Mouse (Mus musculus): Measurements from ENCODE around the gene Sin3a. TPM values are rescaled to one million over a fixed set of nuclear protein-coding genes. Genes with fewer than 3 reads are reported as not detected.

The Sin3a gene
- polyA plus RNA-seq, 1 experiment from 2014 or later: 40.8 TPM

- peak overlapping the region; percentile 84 for H3K4me2 ChIP-seq (ENCODE audit: low read length)
- peaks cover 16% of the 10 kb centered on the region for H3K4me1 ChIP-seq (ENCODE audit: control insufficient read depth, insufficient read depth, low read length)
- H3K9me3 ChIP-seq (ENCODE audit: control insufficient read depth, low read length): no peaks in the 10 kb centered on the region
- DNase-seq: peak; percentile 98
- peak; percentile 67 for ATAC-seq (ENCODE audit: low FRiP score, low TSS enrichment)
- no peaks in the 10 kb centered on the region for H3K36me3 ChIP-seq (ENCODE audit: control insufficient read depth, insufficient read depth, low read length)
- H3K4me3 ChIP-seq (replicated peaks; ENCODE audit: low read depth, low read length): peak overlapping the region; percentile 98
- H3K9ac ChIP-seq (replicated peaks; ENCODE audit: low read length): peak overlapping the region; percentile 64
- under 1% methylated on average over 54 of the region's 54 CpGs for WGBS
- peak overlapping the region; percentile 94 for H3K27ac ChIP-seq (replicated peaks; ENCODE audit: low read depth, low read length)
- H3K27me3 ChIP-seq (ENCODE audit: control insufficient read depth, insufficient read depth, low read length): no peaks in the 10 kb centered on the region
Measured at GRCm38 (mm10) chr9:57072989-57073789, 1.3 kb downstream of the Sin3a start.

GRCm38 (mm10) chr9:57073790-57074094 lies 1.9 kb downstream of the Sin3a start:
- ATAC-seq (ENCODE audit: low FRiP score, low TSS enrichment): no peak
- no peaks in the 10 kb centered on the region for H3K27me3 ChIP-seq (ENCODE audit: control insufficient read depth, insufficient read depth, low read length)

GRCm38 (mm10) chr9:57074171-57074821 lies 2.5 kb downstream of the Sin3a start:
- Histone ChIP-seq H3K4me1 (ENCODE audit: control insufficient read depth, insufficient read depth, low read length) (peaks cover 16% of the 10 kb centered on the region), H3K9ac (replicated peaks; ENCODE audit: low read length) (peak overlapping the region; percentile 46), H3K36me3 (ENCODE audit: control insufficient read depth, insufficient read depth, low read length) (no peaks in the 10 kb centered on the region), H3K27ac (replicated peaks; ENCODE audit: low read depth, low read length) (peak overlapping the region; percentile 73; the same call in 1 of the 2 replicates), H3K9me3 (ENCODE audit: control insufficient read depth, low read length) (no peaks in the 10 kb centered on the region), H3K4me3 (replicated peaks; ENCODE audit: low read depth, low read length) (peak overlapping the region; percentile 98), H3K4me2 (ENCODE audit: low read length) (peak overlapping the region; percentile 84), H3K27me3 (ENCODE audit: control insufficient read depth, insufficient read depth, low read length) (no peaks in the 10 kb centered on the region)
- WGBS: 5% methylated on average over 21 of the region's 21 CpGs
- DNase-seq: peak; percentile 27
- ATAC-seq (ENCODE audit: low FRiP score, low TSS enrichment): no peak

More at GRCm38 (mm10) chr9:57073790-57074094, 1.9 kb downstream of the Sin3a start:
- DNase-seq: no peak
- peak overlapping the region; percentile 98 for H3K4me3 ChIP-seq (replicated peaks; ENCODE audit: low read depth, low read length)
- H3K9me3 ChIP-seq (ENCODE audit: control insufficient read depth, low read length): no peaks in the 10 kb centered on the region
- H3K36me3 ChIP-seq (ENCODE audit: control insufficient read depth, insufficient read depth, low read length): no peaks in the 10 kb centered on the region
- under 1% methylated on average over 15 of the region's 15 CpGs for WGBS
- H3K4me1 ChIP-seq (ENCODE audit: control insufficient read depth, insufficient read depth, low read length): peaks cover 16% of the 10 kb centered on the region
- H3K4me2 ChIP-seq (ENCODE audit: low read length): peak overlapping the region; percentile 84
- peak overlapping the region; percentile 73 for H3K27ac ChIP-seq (replicated peaks; ENCODE audit: low read depth, low read length)
- peak overlapping the region; percentile 46 for H3K9ac ChIP-seq (replicated peaks; ENCODE audit: low read length)

- ATAC-seq (ENCODE audit: low FRiP score, low TSS enrichment): no peak
- Histone ChIP-seq H3K4me1 (ENCODE audit: control insufficient read depth, insufficient read depth, low read length) (peaks cover 16% of the 10 kb centered on the region), H3K27me3 (ENCODE audit: control insufficient read depth, insufficient read depth, low read length) (no peaks in the 10 kb centered on the region), H3K4me2 (ENCODE audit: low read length) (peak overlapping the region; percentile 84), H3K4me3 (replicated peaks; ENCODE audit: low read depth, low read length) (peak overlapping the region; percentile 98), H3K9ac (replicated peaks; ENCODE audit: low read length) (peak overlapping the region; percentile 38; the same call in 1 of the 2 replicates), H3K36me3 (ENCODE audit: control insufficient read depth, insufficient read depth, low read length) (no peaks in the 10 kb centered on the region), H3K27ac (replicated peaks; ENCODE audit: low read depth, low read length) (peak overlapping the region; percentile 95), H3K9me3 (ENCODE audit: control insufficient read depth, low read length) (no peaks in the 10 kb centered on the region)
- 5% methylated on average over 17 of the region's 17 CpGs for WGBS
- peak; percentile 73 for DNase-seq
Measured at GRCm38 (mm10) chr9:57074822-57075603, 3.2 kb downstream of the Sin3a start.

GRCm38 (mm10) chr9:57075681-57076381 lies 4.0 kb downstream of the Sin3a start:
- DNase-seq: peak; percentile 99
- Histone ChIP-seq H3K27ac (replicated peaks; ENCODE audit: low read depth, low read length) (peak overlapping the region; percentile 95), H3K27me3 (ENCODE audit: control insufficient read depth, insufficient read depth, low read length) (no peaks in the 10 kb centered on the region), H3K4me3 (replicated peaks; ENCODE audit: low read depth, low read length) (peak overlapping the region; percentile 98), H3K4me2 (ENCODE audit: low read length) (peak overlapping the region; percentile 84), H3K36me3 (ENCODE audit: control insufficient read depth, insufficient read depth, low read length) (no peaks in the 10 kb centered on the region), H3K9me3 (ENCODE audit: control insufficient read depth, low read length) (no peaks in the 10 kb centered on the region), H3K4me1 (ENCODE audit: control insufficient read depth, insufficient read depth, low read length) (peaks cover 16% of the 10 kb centered on the region), H3K9ac (replicated peaks; ENCODE audit: low read length) (peak overlapping the region; percentile 74; the same call in 1 of the 2 replicates)
- under 1% methylated on average over 43 of the region's 43 CpGs for WGBS
- peak; percentile 88 for ATAC-seq (ENCODE audit: low FRiP score, low TSS enrichment)

GRCm38 (mm10) chr9:57076701-57077660 lies 5.1 kb downstream of the Sin3a start:
- H3K4me3 ChIP-seq (replicated peaks; ENCODE audit: low read depth, low read length): peak overlapping the region; percentile 98
- H3K9me3 ChIP-seq (ENCODE audit: control insufficient read depth, low read length): no peaks in the 10 kb centered on the region
- peak overlapping the region; percentile 95 for H3K27ac ChIP-seq (replicated peaks; ENCODE audit: low read depth, low read length)
- DNase-seq: peak; percentile 90
- peak overlapping the region; percentile 74 for H3K9ac ChIP-seq (replicated peaks; ENCODE audit: low read length)
- peaks cover 16% of the 10 kb centered on the region for H3K4me1 ChIP-seq (ENCODE audit: control insufficient read depth, insufficient read depth, low read length)
- peak overlapping the region; percentile 84 for H3K4me2 ChIP-seq (ENCODE audit: low read length)
- ATAC-seq (ENCODE audit: low FRiP score, low TSS enrichment): peak; percentile 22
- WGBS: 1% methylated on average over 56 of the region's 72 CpGs
- H3K27me3 ChIP-seq (ENCODE audit: control insufficient read depth, insufficient read depth, low read length): no peaks in the 10 kb centered on the region
- no peaks in the 10 kb centered on the region for H3K36me3 ChIP-seq (ENCODE audit: control insufficient read depth, insufficient read depth, low read length)

GRCm38 (mm10) chr9:57082236-57082635 lies 10.4 kb downstream of the Sin3a start:
- DNase-seq: no peak
- WGBS: 86% methylated on average over 3 of the region's 3 CpGs
- no peaks in the 10 kb centered on the region for H3K27me3 ChIP-seq (ENCODE audit: control insufficient read depth, insufficient read depth, low read length)
- no peak for ATAC-seq (ENCODE audit: low FRiP score, low TSS enrichment)
- no peaks in the 10 kb centered on the region for H3K9me3 ChIP-seq (ENCODE audit: control insufficient read depth, low read length)
- no peak overlapping the region for H3K27ac ChIP-seq (replicated peaks; ENCODE audit: low read depth, low read length)
- no peak overlapping the region for H3K9ac ChIP-seq (replicated peaks; ENCODE audit: low read length)
- H3K4me2 ChIP-seq (ENCODE audit: low read length): no peak overlapping the region
- no peak overlapping the region for H3K4me3 ChIP-seq (replicated peaks; ENCODE audit: low read depth, low read length)
- H3K36me3 ChIP-seq (ENCODE audit: control insufficient read depth, insufficient read depth, low read length): peaks cover 18% of the 10 kb centered on the region; the same call in 1 of the 2 replicates
- no peaks in the 10 kb centered on the region for H3K4me1 ChIP-seq (ENCODE audit: control insufficient read depth, insufficient read depth, low read length)
